Mouse (Mus musculus): ENCODE results near the gene Slc23a4.
A peak's percentile ranks its signal among the peaks of the same experiment; 100 is the strongest.

Gene Slc23a4

DNA sequence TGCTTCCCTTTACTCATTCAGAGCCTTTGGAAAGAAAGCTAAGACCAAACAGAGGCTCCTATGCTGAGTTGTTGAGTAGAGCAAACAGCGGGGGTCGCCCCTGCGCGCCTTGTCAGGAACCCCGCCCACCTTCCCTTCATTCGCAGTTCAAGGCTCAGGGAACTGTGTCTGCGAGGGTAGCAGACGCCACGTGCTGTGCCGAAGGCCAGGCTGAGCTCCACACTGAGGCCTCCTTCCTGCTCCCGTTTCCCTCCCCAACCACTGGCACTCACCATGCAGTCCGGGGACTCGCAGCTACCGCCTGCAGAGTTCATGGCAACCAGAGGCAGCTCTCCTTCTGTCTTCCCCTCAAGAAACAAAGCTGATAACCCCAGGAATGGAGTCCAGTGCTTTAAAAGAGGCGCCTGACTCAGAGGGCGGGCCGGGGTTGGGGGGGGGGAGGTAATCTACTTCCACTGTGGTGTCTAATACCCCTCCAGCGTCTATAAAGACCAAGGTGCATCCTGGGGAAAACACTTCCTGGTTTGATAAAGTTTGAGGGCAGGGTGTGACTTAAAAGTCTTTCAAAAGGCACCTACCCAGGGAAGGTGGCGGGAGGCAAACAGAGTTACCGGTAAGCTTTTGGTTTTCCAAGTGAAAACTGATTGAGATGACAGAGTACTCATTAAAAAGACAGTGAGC lies at the start of gene Slc23a4:
TSS of gene Slc23a4 (minus strand) at position 324 of the 681 bp plus-strand sequence.
- no peak for DNase-seq (ENCODE audit: low spot score in 2 of 2)

DNA sequence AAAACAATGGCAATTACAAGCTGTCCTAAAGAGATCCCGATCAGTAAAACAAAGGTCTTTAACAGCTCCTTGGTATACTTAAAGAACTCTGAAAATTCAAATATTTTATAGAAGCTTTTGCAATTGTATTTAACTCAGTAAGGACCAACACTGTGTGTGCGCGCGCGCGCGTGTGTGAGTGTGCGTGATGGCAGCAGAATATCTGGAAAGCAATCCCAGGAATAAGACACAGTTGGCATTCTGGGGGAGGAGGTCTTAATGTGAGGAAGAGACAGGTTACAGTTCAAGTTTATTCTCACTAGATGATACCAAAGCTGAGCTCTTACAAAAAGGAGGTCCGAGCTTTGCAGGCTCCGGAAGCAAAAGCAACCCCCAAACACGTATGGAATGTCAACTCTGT lies 45.1 kb upstream of the Slc23a4 start:
- no peak for DNase-seq (ENCODE audit: low spot score in 2 of 2)

DNA sequence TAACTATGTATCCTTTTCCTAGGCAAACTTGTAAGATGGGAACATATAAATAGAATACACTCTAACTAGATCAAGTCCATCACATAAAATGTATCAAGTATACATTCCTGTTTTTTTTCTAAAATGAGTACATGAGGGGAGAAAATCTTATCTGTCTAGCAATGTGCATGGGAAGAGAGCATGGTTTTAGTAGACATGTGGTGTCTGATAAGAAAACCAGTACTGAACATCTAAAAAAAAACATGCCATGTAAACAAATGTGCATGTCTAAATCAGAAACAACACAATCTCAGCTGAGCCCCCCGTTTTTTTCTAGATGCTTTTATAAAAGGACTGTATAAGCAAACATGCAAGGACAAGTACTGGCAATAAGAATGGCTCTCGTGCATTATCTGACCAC lies 44.5 kb upstream of the Slc23a4 start:
- no peak for DNase-seq (ENCODE audit: low spot score in 2 of 2)

GRCm38 (mm10) chr6:35030811-35031210 lies 42.6 kb upstream of the Slc23a4 start:
- no peak for DNase-seq (ENCODE audit: low spot score in 2 of 2)

DNA sequence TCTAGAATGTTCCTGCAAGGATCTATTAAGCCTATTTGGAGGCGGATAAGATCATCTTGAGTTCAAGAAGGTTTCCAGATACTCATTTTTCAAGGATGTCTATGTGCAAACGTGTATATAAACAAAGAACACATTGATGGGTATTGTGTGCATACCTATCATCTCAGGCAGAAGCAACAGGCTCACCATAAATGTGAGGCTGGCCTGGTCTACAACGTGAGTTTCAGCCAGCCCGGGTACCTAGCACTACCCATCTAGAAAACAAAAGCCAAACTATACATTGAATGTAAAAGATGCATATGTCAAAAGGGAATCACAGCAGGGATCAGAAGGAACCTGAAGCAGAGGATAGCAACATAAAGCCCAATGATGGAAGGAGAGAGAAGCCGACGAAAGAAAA lies 42.0 kb upstream of the Slc23a4 start:
- no peak for DNase-seq (ENCODE audit: low spot score in 2 of 2)

GRCm38 (mm10) chr6:35028023-35028422 lies 39.8 kb upstream of the Slc23a4 start:
- DNase-seq (ENCODE audit: low spot score in 2 of 2) = no peak

DNA sequence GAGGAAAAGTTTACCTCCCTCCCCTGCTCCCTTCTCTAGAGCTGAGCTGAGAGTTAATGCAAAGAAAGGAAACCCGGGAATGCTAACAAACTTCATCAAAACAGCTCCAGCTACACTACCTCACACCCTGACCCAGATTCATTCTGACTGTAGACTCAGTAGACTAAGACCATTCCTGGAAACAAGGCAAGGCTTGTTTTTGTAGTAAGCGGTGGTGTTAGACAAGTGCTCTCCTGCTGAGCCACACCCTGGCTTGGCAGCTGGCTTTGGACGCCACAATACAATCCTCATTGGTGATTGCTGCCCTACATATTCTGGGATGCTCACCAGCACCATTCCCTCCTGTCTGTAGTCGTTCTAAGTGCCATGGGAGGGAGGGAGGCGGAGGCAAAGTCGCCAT lies 39.1 kb upstream of the Slc23a4 start:
- DNase-seq (ENCODE audit: low spot score in 2 of 2) = no peak

GRCm38 (mm10) chr6:35016624-35017023 lies 28.4 kb upstream of the Slc23a4 start:
- no peak for DNase-seq (ENCODE audit: low spot score in 2 of 2)

GRCm38 (mm10) chr6:35011953-35012352 lies 23.7 kb upstream of the Slc23a4 start:
- DNase-seq (ENCODE audit: low spot score in 2 of 2) = no peak

GRCm38 (mm10) chr6:35010705-35011104 lies 22.5 kb upstream of the Slc23a4 start:
- no peak for DNase-seq (ENCODE audit: low spot score in 2 of 2)

DNA sequence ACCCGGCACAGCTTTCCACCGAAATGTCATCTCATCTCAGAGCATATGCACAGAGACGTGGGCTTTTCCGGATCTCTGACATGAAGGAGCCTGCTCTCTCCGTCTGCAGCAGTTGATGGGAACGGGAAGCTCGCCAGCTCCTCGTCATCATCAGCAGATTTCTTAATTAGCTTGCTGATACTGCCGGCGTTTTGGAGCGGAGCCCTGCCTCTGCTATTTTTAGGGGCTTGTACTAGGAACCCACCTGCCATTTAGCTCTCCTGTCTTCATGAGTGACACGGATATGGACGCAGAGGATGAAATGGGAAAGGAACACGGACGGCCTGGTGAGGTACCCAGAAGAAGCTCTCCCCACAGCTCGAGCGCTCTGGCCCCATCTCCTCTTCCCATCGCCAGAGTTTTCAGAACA lies 14.1 kb upstream of the Slc23a4 start:
- DNase-seq (ENCODE audit: low spot score in 2 of 2) = peak; percentile 65 to 67

DNA sequence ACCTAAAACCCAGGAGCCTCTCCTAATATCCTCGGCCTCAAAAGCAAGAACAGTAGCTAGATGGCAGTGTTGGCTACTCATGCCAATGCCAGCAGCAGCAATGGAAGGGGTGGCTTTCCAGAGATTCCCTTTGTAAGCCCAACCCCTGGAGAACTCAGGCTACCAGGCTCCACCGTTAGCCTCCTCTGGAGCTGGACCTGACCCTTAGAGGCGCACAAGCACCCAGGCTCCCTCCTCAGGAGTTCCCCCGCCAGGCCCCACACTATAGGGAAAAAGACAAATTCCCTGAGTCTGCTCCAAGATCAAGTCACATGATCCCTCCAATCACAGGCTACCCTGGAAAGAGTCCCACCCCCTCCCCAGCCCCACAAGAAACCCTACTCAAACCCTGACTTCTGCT lies 10.9 kb upstream of the Slc23a4 start:
- peak in 1 of 2 experiments; percentile 35 for DNase-seq (ENCODE audit: low spot score in 2 of 2)

- no peak for DNase-seq (ENCODE audit: low spot score in 2 of 2)
Observed at GRCm38 (mm10) chr6:34996496-34996895, 8.3 kb upstream of the Slc23a4 start.

DNA sequence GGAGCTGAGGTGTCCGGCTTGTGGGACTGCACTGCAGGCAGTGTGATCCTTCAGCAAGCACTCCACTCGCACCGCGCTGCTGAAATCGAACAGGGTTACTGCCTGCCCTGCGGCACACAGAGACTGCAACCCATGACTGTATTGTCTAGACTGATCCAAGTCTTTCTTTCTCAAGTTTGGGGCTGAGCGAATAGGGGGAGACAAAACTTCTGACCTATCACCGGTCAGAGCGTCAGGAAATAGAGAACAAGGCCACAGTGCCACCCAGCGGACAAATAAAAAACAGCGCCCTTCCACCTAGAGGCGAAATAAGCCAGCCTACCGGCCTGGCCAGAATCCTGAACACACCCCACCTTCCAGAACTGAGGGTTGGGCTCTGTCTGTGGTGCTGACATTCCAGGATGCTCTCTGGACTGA lies 7.1 kb upstream of the Slc23a4 start:
- peak; percentile 42 to 73 for DNase-seq (ENCODE audit: low spot score in 2 of 2)

GRCm38 (mm10) chr6:34994692-34995091 lies 6.5 kb upstream of the Slc23a4 start:
- no peak for DNase-seq (ENCODE audit: low spot score in 2 of 2)

DNA sequence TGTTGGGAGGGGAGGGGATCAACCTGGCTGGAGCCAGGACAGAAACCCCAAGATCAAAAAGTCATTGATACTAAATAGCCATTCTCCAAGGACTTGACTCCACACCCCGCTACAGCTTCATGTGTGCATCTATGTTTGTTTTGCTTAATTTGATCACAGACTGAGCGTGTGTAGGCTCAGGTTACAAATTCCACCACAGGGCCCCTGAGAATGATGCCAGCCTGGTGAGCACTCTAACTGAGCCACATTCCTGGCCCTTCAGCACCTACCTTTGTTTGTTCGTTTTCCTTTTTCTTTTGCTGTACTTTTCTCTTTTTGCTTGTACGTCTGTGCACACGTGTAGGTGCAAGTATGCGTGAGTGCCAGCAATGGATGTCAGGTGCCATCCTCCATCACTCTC lies 1.1 kb upstream of the Slc23a4 start:
- DNase-seq (ENCODE audit: low spot score in 2 of 2) = no peak

GRCm38 (mm10) chr6:34987085-34987645 lies 1.0 kb downstream of the Slc23a4 start:
- no peak for DNase-seq (ENCODE audit: low spot score in 2 of 2)

DNA sequence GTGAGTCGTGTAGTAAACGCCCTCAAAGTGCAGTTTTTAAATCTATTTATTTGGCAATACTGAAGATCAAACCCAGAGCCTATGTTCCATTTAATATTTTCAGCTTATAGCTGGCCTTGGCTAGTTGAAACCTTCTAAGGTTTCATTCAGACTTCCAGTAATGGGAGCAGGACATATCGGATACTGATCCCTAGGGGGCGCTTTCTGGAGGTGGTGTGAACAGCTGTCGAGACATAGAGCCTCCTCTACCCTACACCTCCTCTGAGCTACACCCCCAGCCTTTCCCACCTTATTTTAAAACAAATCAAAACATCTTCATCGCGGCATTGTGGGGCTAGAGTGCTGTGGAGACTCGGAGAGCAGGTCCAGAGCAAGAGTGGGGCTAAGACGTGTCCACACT lies 7.5 kb downstream of the Slc23a4 start:
- no peak for DNase-seq (ENCODE audit: low spot score in 2 of 2)

- DNase-seq (ENCODE audit: low spot score in 2 of 2) = no peak
Observed at GRCm38 (mm10) chr6:34979291-34979690, 8.9 kb downstream of the Slc23a4 start.

GRCm38 (mm10) chr6:34971181-34971580 lies 17.0 kb downstream of the Slc23a4 start:
- no peak for DNase-seq (ENCODE audit: low spot score in 2 of 2)

- no peak for DNase-seq (ENCODE audit: low spot score in 2 of 2)
Observed at GRCm38 (mm10) chr6:34965819-34966539, 22.2 kb downstream of the Slc23a4 start.

GRCm38 (mm10) chr6:34964550-34964949 lies 23.7 kb downstream of the Slc23a4 start:
- DNase-seq (ENCODE audit: low spot score in 2 of 2) = no peak

DNA sequence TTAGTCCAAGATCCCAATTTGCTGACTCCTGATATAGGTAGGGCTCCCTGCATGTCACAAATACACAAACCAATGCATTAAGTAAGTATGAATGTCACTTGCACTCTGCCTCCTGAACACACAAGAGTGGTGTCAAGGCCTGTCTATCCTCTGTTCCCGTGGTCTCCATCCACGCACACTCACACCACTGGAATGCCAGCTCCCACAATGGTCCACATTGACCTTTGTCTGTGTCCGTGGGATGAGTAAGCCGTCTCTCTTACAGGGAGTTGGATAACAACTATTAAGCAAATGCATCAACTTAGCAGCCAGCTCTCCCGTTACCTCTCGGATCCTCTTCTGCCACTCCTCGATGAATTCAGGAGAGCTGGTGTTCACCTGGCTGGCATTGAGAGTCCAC lies 29.1 kb downstream of the Slc23a4 start:
- DNase-seq (ENCODE audit: low spot score in 2 of 2) = no peak

Measured in frontal cortex, postnatal 14 days (tissue).